Mouse (Mus musculus): ENCODE data around the gene Phka2.

GRCm38 (mm10) chrX:160501095-160501494, 871 bp upstream of the Phka2 start:
- TF ChIP-seq CTCF (IDR thresholded peaks at IDR 0.05; ENCODE audit: borderline replicate concordance, extremely low read depth, insufficient read depth, insufficient read length) (no peak), POLR2A (IDR thresholded peaks at IDR 0.05; ENCODE audit: borderline replicate concordance, extremely low read depth, insufficient read depth, insufficient read length, poor library complexity, severe bottlenecking) (no peak)

Data from brain, embryonic 14.5 days (tissue).